ENCODE assay signal across 8 mouse cellular contexts in the genomic region with DNA sequence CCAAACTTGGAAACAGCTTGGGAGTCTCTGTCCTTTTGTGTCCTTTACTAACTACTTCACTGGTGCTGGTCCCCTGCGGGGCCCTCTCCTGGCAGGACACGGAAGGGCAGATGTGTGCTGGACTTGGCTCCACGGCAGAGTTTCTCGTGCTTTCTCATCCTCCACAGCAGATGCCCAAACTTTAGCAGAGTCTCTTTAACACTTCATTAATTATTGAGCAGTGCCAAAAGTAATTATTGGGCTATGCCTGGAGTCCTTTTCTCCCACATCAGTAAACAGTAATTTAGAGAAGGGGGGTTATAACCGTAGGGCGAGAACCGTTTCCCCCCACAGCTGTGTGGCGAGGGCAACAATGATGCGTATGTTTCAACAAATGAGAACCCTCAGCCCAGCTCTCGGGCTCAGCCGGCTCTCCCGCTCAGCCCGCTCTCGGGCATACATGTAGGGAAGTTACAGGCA.
DNase-seq lines count a peak whose midpoint lies in the region; ATAC-seq and TF ChIP-seq lines count a peak whose summit lies in the region.
"Had no signal": no experiment of that assay in that cellular context is flagged by ENCODE, and none has a peak within 500 bp of the region (broad histone marks: within the 10 kb centered on the region; RNA-seq: fewer than 3 reads in every experiment).

No protein-coding gene starts in this region.

- no peak overlapping the region for H3K9ac ChIP-seq in hindbrain, postnatal 0 days (replicated peaks; ENCODE audit: low read length)
- H3K9ac ChIP-seq in limb, embryonic 14.5 days (ENCODE audit: low read depth, low read length, severe bottlenecking) = no peak overlapping the region
- no peak overlapping the region for H3K9ac ChIP-seq in neural tube, embryonic 14.5 days (replicated peaks; ENCODE audit: low read depth, low read length)
- H3K9ac ChIP-seq: liver, embryonic 13.5 days had no signal

- TF ChIP-seq CTCF in E14TG2a.4 (conservative IDR thresholded peaks at IDR 0.05; ENCODE audit: low read length) = peak; percentile 37
- peak; percentile 67 for TF ChIP-seq CTCF in hindbrain, postnatal 0 days (IDR thresholded peaks at IDR 0.05; ENCODE audit: low read depth)

- H3K4me2 ChIP-seq in hindbrain, postnatal 0 days (ENCODE audit: low read depth, low read length) = peak overlapping the region; percentile 37
- H3K4me2 ChIP-seq in limb, embryonic 14.5 days (replicated peaks; ENCODE audit: low read depth, low read length, severe bottlenecking) = peak overlapping the region; percentile 13
- H3K4me2 ChIP-seq in neural tube, embryonic 14.5 days (ENCODE audit: low read depth, low read length) = peak overlapping the region; percentile 11; the same call in 1 of the 2 replicates
- H3K4me2 ChIP-seq: liver, embryonic 13.5 days had no signal

- ATAC-seq in hindbrain, postnatal 0 days = peak; percentile 89
- peak; percentile 50; the same call in 1 of the 2 replicates for ATAC-seq in limb, embryonic 14.5 days (ENCODE audit: low FRiP score, low read depth)
- ATAC-seq in neural tube, embryonic 14.5 days (ENCODE audit: low read depth) = peak; percentile 80
- no peak for ATAC-seq in megakaryocyte, adult 5-6 weeks (ENCODE audit: poor library complexity, severe bottlenecking)

- peak; percentile 80 for DNase-seq in ZHBTc4 (ENCODE audit: low read depth, low spot score)
- DNase-seq in frontal cortex, postnatal 14 days (ENCODE audit: low spot score in 2 of 2) = peak; percentile 18 to 22
- DNase-seq in hindbrain, postnatal 0 days (ENCODE audit: low spot score) = peak; percentile 76
- peak; percentile 25 for DNase-seq in limb, embryonic 14.5 days (ENCODE audit: low spot score)
- DNase-seq: liver, embryonic 13.5 days had no signal

- H3K36me3 ChIP-seq in E14TG2a.4 (ENCODE audit: insufficient read depth, low read length) = no peaks in the 10 kb centered on the region
- H3K36me3 ChIP-seq in hindbrain, postnatal 0 days (ENCODE audit: insufficient read depth, low read length) = no peaks in the 10 kb centered on the region
- no peaks in the 10 kb centered on the region for H3K36me3 ChIP-seq in limb, embryonic 14.5 days (ENCODE audit: control insufficient read depth, insufficient read depth, low read length)
- H3K36me3 ChIP-seq in neural tube, embryonic 14.5 days (ENCODE audit: control insufficient read depth, insufficient read depth, low read length) = no peaks in the 10 kb centered on the region
- H3K36me3 ChIP-seq: liver, embryonic 13.5 days had no signal

- no peaks in the 10 kb centered on the region for H3K27me3 ChIP-seq in E14TG2a.4 (ENCODE audit: insufficient read depth, low read length)
- H3K27me3 ChIP-seq in hindbrain, postnatal 0 days (ENCODE audit: insufficient read depth, low read length) = no peaks in the 10 kb centered on the region
- no peaks in the 10 kb centered on the region for H3K27me3 ChIP-seq in limb, embryonic 14.5 days (ENCODE audit: control insufficient read depth, insufficient read depth, low read length)
- no peaks in the 10 kb centered on the region for H3K27me3 ChIP-seq in neural tube, embryonic 14.5 days (ENCODE audit: control insufficient read depth, insufficient read depth, low read length)
- H3K27me3 ChIP-seq: liver, embryonic 13.5 days had no signal

- H3K4me1 ChIP-seq in E14TG2a.4 (replicated peaks; ENCODE audit: low read depth, low read length) = peaks cover 35% of the 10 kb centered on the region
- 0 out of 2 replicates have a peak, but pooled peaks cover 4% of the 10 kb centered on the region for H3K4me1 ChIP-seq in hindbrain, postnatal 0 days (ENCODE audit: insufficient read depth, low read length)
- peaks cover 8% of the 10 kb centered on the region; the same call in 1 of the 2 replicates for H3K4me1 ChIP-seq in limb, embryonic 14.5 days (ENCODE audit: control insufficient read depth, insufficient read depth, low read length)
- H3K4me1 ChIP-seq in neural tube, embryonic 14.5 days (ENCODE audit: control insufficient read depth, insufficient read depth, low read length) = 0 out of 2 replicates have a peak, but pooled peaks cover 2% of the 10 kb centered on the region
- H3K4me1 ChIP-seq: liver, embryonic 13.5 days had no signal

- H3K4me3 ChIP-seq in E14TG2a.4 (replicated peaks; ENCODE audit: low read length) = no peak overlapping the region
- H3K4me3 ChIP-seq in hindbrain, postnatal 0 days (ENCODE audit: low read length) = no peak overlapping the region
- H3K4me3 ChIP-seq in limb, embryonic 14.5 days (replicated peaks; ENCODE audit: low read length) = no peak overlapping the region
- no peak overlapping the region for H3K4me3 ChIP-seq in neural tube, embryonic 14.5 days (ENCODE audit: low read depth, low read length)
- H3K4me3 ChIP-seq: liver, embryonic 13.5 days had no signal

- peak overlapping the region; percentile 76 for H3K27ac ChIP-seq in hindbrain, postnatal 0 days
- no peak overlapping the region for H3K27ac ChIP-seq in limb, embryonic 14.5 days (replicated peaks; ENCODE audit: low read depth, low read length)
- peak overlapping the region; percentile 70; the same call in 1 of the 2 replicates for H3K27ac ChIP-seq in neural tube, embryonic 14.5 days (ENCODE audit: low read depth, low read length)
- H3K27ac ChIP-seq: liver, embryonic 13.5 days had no signal

- TF ChIP-seq POLR2A in limb, embryonic 14.5 days (IDR thresholded peaks at IDR 0.05; ENCODE audit: borderline replicate concordance, extremely low read depth, insufficient read depth, insufficient read length) = no peak

- WGBS in hindbrain, postnatal 0 days = 15% methylated on average over 14 of the region's 14 CpGs
- 40% methylated on average over 14 of the region's 14 CpGs for WGBS in limb, embryonic 14.5 days
- 15% methylated on average over 14 of the region's 14 CpGs for WGBS in neural tube, embryonic 14.5 days

- H3K9me3 ChIP-seq in E14TG2a.4 (ENCODE audit: low read length) = peaks cover 5% of the 10 kb centered on the region
- H3K9me3 ChIP-seq in hindbrain, postnatal 0 days (ENCODE audit: low read length) = no peaks in the 10 kb centered on the region
- H3K9me3 ChIP-seq in limb, embryonic 14.5 days (ENCODE audit: control insufficient read depth, low read length) = no peaks in the 10 kb centered on the region
- H3K9me3 ChIP-seq in neural tube, embryonic 14.5 days (ENCODE audit: control insufficient read depth, low read length) = no peaks in the 10 kb centered on the region
- H3K9me3 ChIP-seq: liver, embryonic 13.5 days had no signal

Comparison
In these comparisons a context has a peak if more than half of its experiments do, and no peak if none do; other contexts are left out.
1. DNase-seq: peak in every context shown above with its lines; median percentile 80 in ZHBTc4; 76 in hindbrain, postnatal 0 days; 25 in limb, embryonic 14.5 days; 20 in frontal cortex, postnatal 14 days.